Mouse (Mus musculus) ES-Bruce4 (cell line): Measurements from ENCODE around the gene Pirt. TPM values are rescaled to one million over a fixed set of nuclear protein-coding genes. Genes with fewer than 3 reads are reported as not detected.

ENCODE experiments used
- H3K27ac ChIP-seq: 2 replicates; pipeline ENCODE4 v1.5.1; 2012; ENCODE audit warnings: low read length, inconsistent platforms; ENCODE audit not compliant: insufficient read depth
- H3K27me3 ChIP-seq: 2 replicates; pipeline ENCODE4 v1.6.1; 2012; ENCODE audit warnings: mild to moderate bottlenecking, low read length, inconsistent platforms; ENCODE audit not compliant: control insufficient read depth, poor library complexity, insufficient read depth, severe bottlenecking
- H3K36me3 ChIP-seq: 2 replicates; pipeline ENCODE4 v1.6.1; 2012; ENCODE audit warnings: inconsistent platforms, mild to moderate bottlenecking, low read length, moderate library complexity; ENCODE audit not compliant: control insufficient read depth, poor library complexity, insufficient read depth, severe bottlenecking
- H3K4me1 ChIP-seq: one replicate; pipeline ENCODE4 v1.8.1; 2011; ENCODE audit warnings: low read length; ENCODE audit not compliant: control insufficient read depth, insufficient read depth
- H3K4me3 ChIP-seq: 2 replicates; pipeline ENCODE4 v1.5.1; 2011; ENCODE audit warnings: low read depth, mild to moderate bottlenecking, low read length
- H3K9ac ChIP-seq: 2 replicates; pipeline ENCODE4 v1.6.1; 2012; ENCODE audit warnings: low read depth, mild to moderate bottlenecking, inconsistent platforms; ENCODE audit not compliant: poor library complexity, severe bottlenecking
- H3K9me3 ChIP-seq: replicated peaks from 2 replicates; pipeline ENCODE4 v1.6.1; 2012; ENCODE audit warnings: mild to moderate bottlenecking, low read length, inconsistent platforms; ENCODE audit not compliant: control insufficient read depth, poor library complexity, insufficient read depth, severe bottlenecking
- CTCF ChIP-seq: IDR thresholded peaks from one replicate; pipeline ENCODE4 v1.8.1; 2011; ENCODE audit warnings: low read depth, low read length
- EP300 ChIP-seq: IDR thresholded peaks from 2 replicates; pipeline ENCODE4 v1.6.1; 2011; ENCODE audit warnings: low read depth, low read length; ENCODE audit not compliant: insufficient read depth
- POLR2A ChIP-seq: IDR thresholded peaks from one replicate; pipeline ENCODE4 v1.8.1; 2011; ENCODE audit warnings: low read length; ENCODE audit not compliant: insufficient read depth
- polyA plus RNA-seq: library from polyadenylated mRNA; stranded (reverse); fragments of >200 nt; gene quantifications from 2 replicates; pipeline ENCODE4 v1.2.4, GENCODE M21; 2011; ENCODE audit warnings: low read depth; ENCODE audit not compliant: missing spikeins, insufficient read depth, insufficient read length

The Pirt gene
- polyA plus RNA-seq, result 0.21 and 0.33 TPM in 2 replicates

DNA sequence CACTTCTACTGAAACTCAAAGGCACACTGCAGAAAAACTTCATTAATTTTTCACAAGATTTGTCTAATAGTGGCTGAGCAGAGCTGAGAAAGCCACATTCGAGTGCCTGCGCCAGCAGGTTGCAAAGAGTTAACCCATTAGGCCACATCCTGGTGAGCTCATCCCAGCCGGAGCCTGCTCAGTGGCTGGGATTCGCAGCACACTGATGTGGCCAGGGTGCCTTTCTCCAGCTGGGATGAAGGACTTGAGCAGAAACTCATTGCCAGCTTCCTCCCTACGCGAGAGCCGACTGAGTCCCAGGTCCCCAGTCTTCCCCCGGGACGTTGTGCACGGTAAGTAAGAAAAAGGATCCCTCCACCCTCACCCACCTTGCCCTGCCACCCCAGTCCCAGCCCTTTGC is at the start of gene Pirt:
Gene Pirt, plus strand, starts transcription at position 171 of the 400 bp plus-strand sequence.
- H3K9ac ChIP-seq, result peak within 1 kb of the TSS; percentile 41
- no peaks in the 10 kb centered on the region for H3K9me3 ChIP-seq
- TF ChIP-seq CTCF (no peak), POLR2A (no peak), EP300 (no peak)
- H3K36me3 ChIP-seq, result no peaks in the 10 kb centered on the region
- H3K4me1 ChIP-seq, result no peaks in the 10 kb centered on the region
- no peaks in the 10 kb centered on the region for H3K27me3 ChIP-seq
- peak within 1 kb of the TSS; percentile 77 for H3K27ac ChIP-seq
- peak within 1 kb of the TSS; percentile 61 for H3K4me3 ChIP-seq

GRCm38 (mm10) chr11:66871701-66872100 is 40.1 kb upstream of the Pirt start:
- Histone ChIP-seq H3K4me1 (no peaks in the 10 kb centered on the region), H3K9me3 (no peaks in the 10 kb centered on the region), H3K4me3 (no peak overlapping the region), H3K9ac (no peak overlapping the region), H3K27me3 (no peaks in the 10 kb centered on the region), H3K27ac (no peak overlapping the region), H3K36me3 (no peaks in the 10 kb centered on the region)
- TF ChIP-seq EP300, result no peak
- no peak for TF ChIP-seq POLR2A
- no peak for TF ChIP-seq CTCF

- no peaks in the 10 kb centered on the region for H3K4me1 ChIP-seq
- no peak overlapping the region for H3K9ac ChIP-seq
These were observed 38.9 kb upstream of the Pirt start for GRCm38 (mm10) chr11:66872773-66873470.

DNA sequence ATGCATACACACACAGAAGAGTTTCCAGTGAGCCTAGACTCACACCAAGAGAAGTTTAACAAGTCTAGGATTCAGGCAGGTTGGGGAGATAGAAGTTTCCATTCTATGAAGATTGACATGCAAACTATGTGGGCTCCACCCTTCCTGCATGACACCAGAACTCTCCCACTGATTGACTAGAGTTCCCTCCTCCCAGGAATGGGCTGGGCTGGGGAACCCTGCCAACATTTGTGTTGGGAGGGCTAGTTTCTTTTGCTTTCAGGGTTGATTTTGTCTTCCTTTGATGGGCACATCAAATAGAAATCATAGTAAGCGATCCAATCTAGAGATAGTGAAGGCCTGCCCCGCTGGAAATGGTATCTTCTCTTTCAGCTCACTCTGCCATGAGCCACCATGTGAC is 30.5 kb upstream of the Pirt start:
- H3K4me3 ChIP-seq, result no peak overlapping the region
- no peaks in the 10 kb centered on the region for H3K4me1 ChIP-seq
- no peaks in the 10 kb centered on the region for H3K9me3 ChIP-seq
- H3K27ac ChIP-seq, result no peak overlapping the region
- H3K27me3 ChIP-seq, result no peaks in the 10 kb centered on the region
- no peak for TF ChIP-seq EP300
- TF ChIP-seq POLR2A, result no peak
- no peak for TF ChIP-seq CTCF
- H3K9ac ChIP-seq, result no peak overlapping the region
- no peaks in the 10 kb centered on the region for H3K36me3 ChIP-seq

More at GRCm38 (mm10) chr11:66872773-66873470, 38.9 kb upstream of the Pirt start:
- no peak overlapping the region for H3K27ac ChIP-seq
- no peak overlapping the region for H3K4me3 ChIP-seq
- TF ChIP-seq EP300, result no peak
- TF ChIP-seq CTCF, result no peak
- TF ChIP-seq POLR2A, result no peak
- no peaks in the 10 kb centered on the region for H3K9me3 ChIP-seq
- H3K36me3 ChIP-seq, result no peaks in the 10 kb centered on the region
- no peaks in the 10 kb centered on the region for H3K27me3 ChIP-seq

DNA sequence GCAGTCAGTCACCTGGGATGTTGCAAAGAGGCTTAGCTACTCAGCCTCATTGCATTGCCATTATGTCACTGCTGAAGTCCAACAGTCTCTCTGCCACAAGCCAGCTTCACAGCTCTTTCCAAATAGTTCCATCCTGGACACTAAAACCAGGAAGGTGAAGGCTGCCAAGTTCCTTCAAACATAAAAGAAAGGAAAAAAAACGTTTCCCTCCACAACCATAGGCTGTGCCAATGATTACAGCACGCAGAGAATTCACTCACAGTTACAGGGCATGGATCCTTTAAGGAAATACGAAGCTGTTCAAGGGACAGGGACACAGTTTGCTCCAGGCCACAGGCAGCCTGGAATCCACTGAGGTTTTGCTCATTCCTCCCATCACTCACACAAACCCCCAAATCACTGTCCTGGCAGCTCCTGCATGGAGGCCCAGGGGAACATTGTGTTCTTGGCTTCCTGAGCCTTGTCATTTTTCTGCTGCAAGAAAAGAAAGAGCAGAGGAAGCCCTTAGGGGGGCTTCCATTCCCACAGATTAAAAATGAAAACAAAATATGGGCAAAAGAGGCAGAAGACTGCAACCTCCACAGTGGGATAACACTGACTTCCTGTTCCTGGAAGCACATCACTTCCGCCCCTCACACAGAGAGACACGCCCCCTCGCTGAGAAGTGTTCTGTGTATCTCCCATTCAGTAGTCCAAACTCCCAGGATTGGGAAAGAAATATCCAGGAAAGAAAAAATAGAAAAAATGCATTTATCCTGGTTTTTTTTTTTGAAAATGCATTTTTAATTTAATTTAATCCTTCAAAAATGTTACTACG is 29.3 kb upstream of the Pirt start:
- H3K27me3 ChIP-seq, result no peaks in the 10 kb centered on the region

More for the DNA sequence above, 29.3 kb upstream of the Pirt start:
- Histone ChIP-seq H3K36me3 (no peaks in the 10 kb centered on the region), H3K4me3 (no peak overlapping the region), H3K9me3 (no peaks in the 10 kb centered on the region), H3K27ac (no peak overlapping the region), H3K9ac (no peak overlapping the region), H3K4me1 (no peaks in the 10 kb centered on the region)
- TF ChIP-seq EP300 (no peak), CTCF (no peak), POLR2A (no peak)
